Mouse (Mus musculus) testis, postnatal 14 days (tissue): ENCODE data around the gene Cd34.

Experiments
- DNase-seq: peaks from one replicate; pipeline ENCODE4 v3.0.0; 2021; ENCODE audit warnings: low spot score

Gene Cd34

DNA sequence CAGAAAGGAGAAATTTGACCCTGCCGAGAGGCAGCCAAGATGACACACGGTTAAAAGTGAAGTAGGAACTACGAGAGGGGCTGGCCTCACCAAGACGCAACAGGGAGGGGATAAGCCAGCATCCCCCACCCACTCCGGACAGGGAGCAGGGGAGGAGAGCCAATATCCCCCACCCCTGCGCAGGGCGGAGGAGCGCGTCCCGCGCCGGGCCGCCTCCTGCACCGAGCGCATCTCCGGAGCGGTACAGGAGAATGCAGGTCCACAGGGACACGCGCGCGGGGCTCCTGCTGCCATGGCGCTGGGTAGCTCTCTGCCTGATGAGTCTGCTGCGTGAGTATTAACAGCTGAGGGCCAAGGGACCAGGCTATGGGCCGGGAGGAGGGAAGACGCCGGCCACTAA, at the start of gene Cd34:
Gene Cd34, plus strand, starts transcription at position 105 of the 400 bp plus-strand sequence.
- peak; percentile 57 for DNase-seq

DNA sequence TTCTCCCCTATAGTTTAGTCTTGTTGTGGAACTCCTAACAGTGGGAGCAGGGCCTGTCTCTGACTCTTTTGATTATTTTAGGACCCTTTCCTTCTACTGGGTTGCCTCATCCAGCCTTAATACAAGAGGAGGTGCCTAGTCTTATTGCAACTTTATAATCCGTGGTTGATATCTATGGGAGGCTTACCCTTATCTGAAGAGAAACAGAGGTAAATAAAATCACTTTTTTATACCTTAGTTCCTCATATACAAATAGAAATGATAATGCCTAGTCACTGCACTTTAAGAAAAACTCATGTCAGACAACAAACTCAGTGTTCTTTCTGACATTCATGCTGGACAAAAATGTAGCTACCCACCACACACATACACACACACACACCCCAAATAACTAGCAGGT, 44.1 kb upstream of the Cd34 start:
- DNase-seq: no peak

DNA sequence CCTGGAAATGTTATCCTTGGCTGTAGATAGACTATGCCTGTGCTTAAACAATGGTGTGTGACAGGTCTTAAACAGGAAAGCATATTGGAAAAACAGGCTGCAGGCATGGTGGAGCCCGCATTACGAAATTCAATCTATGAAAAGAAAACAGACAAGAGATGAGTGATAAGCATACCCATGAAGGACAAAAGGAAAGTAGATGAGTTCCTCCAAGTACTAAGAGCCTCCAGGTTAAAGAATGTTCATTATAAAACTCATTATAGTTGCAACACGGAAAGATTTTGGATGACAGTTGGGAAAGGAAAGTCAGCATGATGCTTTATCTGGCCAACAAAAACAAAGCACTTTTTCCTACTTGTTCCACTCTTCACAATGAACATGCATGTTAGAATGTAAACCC, 43.3 kb upstream of the Cd34 start:
- DNase-seq: no peak

DNA sequence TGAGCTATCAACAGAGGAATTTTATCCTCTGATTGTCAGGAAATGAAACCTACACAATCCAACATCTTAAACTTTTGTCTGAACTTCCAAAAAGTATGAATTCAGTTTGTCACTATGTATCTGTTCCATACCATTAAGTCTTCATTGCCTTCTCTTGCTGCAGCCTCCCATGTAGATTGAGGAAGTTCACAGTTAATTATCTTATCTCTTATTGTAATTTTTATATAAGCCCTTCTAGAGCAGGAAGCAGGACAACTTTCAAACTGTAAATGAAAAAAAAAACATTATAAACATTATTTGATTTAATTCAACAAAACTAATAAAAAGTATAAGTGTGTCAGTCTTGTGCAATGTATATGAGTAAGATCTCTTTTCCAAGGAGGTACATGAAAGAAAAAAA, 37.5 kb upstream of the Cd34 start:
- DNase-seq: no peak

DNA sequence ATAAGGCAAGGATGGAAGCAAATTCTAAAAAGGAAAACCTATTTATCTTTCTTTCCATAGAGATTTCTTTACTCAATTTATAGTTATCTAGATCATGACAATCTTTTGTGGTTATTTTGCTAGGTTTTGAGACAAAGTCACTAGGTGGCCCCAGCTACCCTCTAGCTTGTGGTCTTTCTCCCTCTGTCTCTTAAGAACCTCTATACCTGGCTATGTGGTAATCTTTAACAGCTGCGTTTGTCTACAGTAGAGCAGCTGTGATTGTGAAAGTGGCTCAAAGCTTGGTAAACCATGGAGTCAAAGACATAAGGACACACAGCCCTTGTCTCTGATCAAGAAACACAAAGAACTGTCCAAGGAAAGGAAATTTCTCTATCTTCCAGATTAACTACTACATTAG, 36.8 kb upstream of the Cd34 start:
- no peak for DNase-seq

DNA sequence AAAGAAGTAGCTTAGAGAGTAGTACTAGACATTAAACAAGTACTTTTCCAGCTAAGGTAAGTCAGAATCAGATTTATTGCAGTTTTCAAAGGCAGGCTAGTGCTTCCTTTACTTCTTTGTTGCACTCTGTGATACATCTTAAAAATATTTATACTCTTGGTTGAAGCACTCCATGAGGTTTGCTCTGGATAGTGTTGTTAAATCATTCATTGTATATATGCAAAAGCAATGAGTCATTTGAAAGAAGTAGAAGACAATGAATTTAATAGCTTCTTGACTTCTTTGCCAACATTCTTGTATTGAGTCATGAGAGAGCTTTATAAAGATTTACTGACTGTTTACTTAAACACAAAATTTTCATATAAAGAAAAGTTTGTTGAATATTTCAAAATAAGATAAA, 29.7 kb upstream of the Cd34 start:
- no peak for DNase-seq

DNA sequence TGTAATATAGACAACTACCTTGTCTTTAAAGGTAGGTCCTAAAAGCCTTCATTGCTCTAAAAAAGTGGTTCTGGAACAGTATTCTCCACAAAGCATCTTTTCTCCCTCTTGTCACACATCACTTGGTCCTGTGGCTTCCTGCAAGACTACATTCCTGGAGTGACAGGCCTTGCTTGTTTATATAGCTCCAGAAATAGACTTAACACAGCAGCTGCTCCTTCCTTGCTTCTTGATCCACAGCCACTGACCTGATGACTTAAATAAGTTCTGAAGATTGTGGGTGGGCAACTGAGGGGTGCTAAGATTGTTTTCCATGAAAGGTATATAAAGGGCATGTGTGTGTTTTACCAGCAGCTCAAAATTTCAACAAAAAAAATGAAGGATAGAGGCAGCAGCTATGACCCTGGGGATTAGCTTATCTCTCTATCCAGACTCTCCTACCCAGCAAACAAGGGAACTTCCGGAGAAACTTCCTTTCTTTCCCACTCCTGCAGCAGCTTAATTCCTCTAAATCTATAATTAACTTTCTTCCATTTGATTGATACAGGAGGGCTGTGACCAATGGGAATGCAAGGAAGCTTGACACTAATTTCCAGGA, 12.8 kb upstream of the Cd34 start:
- no peak for DNase-seq

DNA sequence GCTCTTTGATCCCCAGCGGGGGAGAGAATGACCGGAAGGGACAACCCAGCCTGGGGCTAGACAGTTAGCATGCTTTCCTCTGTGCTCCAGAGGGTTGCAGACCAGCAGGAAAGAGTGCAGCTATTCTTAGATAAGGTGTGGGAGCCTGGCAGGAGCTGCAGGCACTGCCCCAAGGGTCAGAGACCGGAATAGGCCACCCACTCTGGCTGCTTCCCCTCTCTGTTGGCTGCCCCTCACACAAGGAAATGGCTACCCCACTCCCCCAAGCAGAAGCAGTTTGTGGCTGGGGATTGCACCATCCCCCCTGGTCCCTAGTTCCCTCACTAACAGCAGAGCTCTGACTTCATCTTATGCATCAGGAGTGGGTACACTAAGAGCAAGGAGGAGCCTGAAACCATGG, 10.7 kb upstream of the Cd34 start:
- peak; percentile 11 for DNase-seq

DNA sequence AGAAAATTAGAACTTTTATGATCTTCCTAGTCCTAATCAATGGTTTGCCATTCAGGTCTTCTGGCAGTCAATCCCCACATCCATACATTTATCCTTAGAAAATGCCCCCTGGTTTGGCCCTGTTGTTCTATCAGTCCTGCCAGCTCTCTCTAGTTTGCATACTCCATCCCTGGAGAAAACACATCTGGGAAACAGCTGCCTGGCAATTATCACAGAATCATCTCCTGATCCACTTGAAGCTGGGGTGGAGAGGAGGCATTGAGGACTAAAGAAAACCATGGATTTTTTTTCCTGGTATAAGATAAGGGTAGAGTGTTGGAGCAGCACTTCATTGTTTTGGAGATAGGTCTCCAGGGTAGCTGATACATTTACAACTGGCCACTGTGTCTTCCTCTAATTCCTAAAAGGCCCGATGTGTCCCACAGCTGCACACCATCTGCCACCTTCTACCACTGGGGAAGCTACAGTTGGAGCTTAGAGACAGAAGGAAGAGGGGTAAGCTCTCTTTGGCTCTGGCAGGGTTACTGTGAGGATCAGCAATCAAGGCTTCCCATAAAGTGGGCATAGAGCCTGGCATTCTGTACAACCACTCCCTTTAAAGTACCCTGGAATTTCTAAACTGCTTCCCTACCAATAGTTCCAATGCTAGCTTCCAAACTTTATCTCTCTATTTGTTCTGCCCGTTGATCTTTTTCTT, 9.2 kb upstream of the Cd34 start:
- no peak for DNase-seq

DNA sequence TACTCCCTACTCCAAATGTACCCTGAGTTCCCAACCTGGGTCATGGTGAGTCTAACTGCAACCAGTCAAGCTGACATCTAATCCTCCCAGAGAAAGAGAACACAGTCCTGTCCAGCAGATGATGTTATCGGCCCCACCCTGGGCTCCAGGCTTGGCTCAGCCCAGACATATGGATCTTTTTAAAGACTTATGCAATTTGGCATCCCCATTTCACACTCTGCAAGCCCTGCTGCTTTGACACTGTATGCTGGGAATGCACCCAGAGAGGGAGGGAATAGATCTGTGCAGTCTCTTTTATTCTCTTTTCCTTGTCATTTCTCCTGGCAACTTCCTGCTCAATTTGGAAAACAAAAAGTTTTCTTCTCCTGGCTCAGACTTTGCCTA, 8.7 kb upstream of the Cd34 start:
- DNase-seq: peak; percentile 51

DNA sequence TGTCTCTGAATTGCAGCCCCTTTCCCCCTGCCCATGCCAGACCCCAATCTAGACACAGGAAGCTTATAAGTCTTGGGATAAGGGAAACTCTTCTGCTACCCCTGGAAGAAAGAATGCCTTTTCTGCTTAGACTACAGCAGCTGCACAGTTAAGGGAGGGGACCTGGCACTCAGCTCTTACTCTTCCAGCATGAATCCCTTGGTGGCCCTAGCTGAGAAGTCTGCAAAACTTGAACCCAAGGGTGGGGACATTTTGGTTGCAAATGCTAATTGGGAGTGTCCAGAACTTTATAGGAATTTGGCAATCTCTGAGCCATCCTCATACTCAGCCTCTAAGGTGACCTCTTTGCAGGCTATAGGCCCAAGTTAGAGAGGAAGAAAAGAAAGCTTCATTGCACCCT, 7.9 kb upstream of the Cd34 start:
- no peak for DNase-seq

DNA sequence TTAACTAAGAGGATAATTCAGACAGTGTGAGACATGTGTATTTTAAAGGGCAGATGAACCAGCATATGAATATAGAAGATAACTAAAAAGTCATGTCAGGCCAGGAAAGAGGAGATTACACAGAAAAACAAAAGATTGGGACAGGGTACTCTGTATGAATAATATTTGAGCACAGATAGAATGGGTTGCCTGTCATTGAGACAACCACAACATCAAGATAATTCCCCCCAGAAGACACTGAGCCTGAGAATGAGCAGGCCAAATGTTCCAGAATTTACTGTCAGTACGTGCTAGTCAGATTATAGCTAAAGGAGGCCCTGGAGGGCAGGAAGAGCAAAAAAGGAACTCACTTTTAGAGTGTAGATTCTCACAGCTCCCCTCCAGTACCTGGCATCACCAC, 3.3 kb upstream of the Cd34 start:
- DNase-seq: no peak

DNA sequence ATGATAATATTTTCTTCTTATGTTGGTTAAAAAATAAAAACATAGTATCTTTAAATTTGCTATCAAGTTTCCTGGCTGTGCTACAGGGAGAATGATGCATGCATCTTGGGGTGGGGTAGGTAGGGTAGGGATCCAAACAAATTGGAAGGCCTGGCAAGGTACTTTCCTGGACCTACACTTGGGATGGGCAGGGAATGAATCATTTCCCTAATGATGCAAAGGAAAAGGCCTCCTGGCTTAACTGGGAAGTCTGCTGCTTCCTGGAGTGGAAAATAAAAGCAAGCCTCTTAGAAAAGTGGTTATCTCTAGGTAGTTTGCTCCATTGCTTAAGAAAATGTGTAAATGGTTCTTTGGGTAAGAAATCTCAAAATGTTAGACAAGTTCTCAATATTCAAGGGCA, 2.9 kb downstream of the Cd34 start:
- DNase-seq: no peak

DNA sequence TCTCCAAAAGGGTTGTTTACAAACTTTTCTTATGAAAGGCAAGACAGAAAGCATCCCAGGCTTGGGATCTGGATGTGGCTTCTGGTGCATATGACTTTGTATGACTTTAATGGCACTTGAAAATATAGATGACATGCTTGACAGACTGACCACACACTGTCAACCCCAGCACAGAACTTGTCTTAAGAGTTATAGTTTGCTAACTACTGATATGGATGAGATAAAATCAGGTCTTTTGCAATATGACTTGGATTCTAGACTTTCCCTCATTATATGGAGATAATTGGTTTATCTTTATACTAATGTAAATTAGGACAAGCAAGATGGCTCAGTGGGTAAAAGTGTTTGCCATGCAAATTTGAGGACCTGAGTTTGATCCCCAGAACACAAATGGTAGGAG, 4.3 kb downstream of the Cd34 start:
- DNase-seq: no peak

DNA sequence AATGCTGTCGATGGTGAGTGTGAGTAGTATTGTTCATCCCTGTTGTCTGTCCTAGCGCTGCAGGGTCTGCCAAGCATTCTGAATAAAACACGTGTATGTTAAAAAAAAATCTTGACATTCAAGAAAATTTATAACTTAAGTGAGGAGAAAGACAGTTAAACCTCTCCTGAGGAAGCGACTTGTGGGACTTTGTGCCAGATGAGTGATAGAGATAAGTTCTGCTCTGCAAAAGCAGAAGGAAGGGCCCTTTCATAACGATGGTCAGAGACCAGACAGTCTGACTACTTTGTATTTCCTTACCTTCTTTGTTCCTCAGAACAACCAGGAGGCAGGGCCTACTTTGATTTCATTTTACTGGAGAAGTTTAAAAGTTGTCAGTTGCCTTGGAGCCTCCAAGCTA, 4.9 kb downstream of the Cd34 start:
- DNase-seq: no peak

DNA sequence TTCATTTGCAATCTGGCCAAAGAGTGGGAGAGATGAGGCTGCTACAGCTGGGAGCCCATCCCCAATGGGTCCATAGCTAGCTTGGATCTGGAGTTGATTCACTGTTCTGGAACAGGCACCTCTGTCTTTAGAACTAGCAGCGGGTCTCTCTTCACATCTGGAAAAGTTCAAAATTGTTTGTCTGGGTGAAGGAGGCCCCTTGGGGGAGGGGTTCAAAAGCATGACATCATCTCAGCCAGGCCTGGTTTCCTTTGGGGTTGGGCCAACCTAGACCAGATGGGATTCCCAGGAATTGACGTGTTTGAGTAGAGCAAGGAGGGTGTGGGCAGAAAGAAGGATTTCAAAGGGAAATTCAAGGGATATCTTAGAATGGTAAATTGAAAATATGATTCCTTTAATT, 6.8 kb downstream of the Cd34 start:
- DNase-seq: no peak

DNA sequence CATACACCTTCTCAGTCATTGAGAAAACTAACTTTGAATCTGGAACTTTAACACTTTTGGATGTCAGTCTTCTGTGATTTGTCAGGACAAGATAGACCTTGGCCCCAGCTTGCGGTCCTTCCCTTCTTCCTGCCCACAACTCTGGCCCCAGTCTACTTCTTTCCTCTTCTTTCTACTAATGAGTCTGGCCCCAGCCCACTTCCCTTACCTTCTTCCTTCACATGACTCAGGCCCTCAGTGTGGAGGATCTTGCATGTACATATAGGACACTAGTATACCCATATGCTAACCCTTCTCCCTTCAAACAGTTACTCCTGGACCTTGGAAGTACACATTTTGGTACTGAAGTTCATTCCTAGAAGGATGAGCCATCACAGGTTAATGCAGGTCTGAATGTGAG, 7.8 kb downstream of the Cd34 start:
- DNase-seq: no peak

DNA sequence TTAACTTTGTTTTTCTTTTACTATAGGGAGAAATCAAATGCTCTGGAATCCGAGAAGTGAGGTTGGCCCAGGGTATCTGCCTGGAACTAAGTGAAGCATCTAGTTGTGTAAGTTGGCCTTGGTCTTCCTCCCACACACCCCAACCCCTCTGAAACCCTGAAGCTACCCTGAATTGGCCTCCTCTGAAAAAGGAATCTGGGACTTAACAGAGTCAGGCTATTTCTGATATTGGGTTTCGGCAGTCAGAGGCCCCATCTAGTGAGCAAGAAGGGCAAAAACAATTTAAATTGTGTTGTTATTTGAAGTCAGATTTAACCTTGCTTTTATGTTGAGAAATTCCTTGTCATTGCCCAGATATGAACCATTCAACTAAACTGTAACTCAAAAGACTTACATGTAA, 12.3 kb downstream of the Cd34 start:
- DNase-seq: no peak

DNA sequence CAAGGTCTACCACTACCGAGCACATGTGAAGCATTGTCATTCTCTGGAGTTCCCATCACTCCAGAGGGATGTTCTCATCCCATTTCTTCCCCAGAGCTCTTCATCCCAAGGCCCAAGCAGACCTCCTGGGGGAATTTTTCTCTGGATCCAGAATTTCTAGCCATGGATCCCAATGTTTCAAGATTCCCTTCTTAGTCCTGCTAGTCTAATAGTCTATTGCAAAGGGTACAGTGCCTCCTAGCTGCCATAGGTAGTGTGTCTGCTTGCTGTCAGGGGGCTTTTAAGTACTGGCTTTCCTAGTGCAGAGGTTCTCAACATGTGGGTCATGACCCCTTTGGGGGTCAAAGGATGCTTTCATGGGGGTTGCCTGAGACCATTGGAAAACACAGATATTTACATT, 14.3 kb downstream of the Cd34 start:
- DNase-seq: no peak

DNA sequence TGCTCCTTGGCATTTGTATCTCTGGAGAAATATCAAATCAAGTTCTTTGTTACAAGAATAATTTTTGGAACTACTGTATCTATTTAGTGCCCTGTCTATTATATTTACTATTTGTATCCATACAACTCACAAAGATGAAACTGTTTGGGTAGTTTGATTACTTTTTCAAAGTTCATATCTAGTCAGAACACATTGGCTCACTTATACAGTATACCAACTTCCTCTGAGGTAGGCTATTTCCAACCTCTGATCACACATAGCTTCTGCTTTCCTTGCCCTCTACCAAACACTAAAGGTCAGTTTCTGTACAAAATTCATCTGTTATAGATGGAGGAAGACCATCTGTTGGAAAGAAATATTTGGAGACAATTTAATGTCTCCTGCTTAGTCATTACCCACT, 16.1 kb downstream of the Cd34 start:
- DNase-seq: no peak

DNA sequence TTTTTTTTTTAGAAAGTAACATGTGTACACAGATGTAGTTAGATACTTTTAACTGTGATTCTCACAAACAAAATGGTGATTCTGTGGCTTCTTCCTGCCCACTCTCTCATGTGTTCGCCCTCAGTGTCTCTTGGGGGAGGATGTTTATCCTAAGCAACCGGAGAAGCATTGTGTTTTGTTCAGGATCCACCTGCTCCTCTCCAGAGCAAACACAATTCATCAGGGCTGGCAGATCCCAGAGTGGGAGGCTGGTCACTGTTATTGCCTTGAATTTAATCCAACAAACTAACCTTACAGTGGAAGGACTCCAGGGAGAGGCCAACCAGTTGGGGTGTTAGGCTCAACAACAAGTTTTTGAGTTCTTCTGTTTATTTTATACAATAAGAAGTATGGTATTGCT, 17.1 kb downstream of the Cd34 start:
- no peak for DNase-seq

DNA sequence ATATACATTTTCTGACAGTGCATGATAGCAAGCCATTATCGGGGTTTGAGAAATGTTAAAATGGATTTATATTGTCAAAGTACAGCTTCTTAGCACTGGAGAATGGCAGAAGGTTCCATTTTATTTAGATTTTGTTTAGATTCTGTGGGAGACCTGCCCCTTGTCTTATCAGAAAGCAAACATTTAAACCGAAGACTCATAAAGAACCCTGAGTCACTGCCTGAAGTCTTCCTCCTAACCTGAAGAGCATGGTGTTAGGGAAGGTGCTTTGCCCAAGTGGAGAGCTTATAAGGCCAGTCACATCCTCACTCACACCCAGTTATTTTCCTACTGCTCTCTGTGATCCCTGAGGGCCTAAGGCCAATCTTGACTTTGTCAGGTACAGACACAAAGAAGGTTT, 18.4 kb downstream of the Cd34 start:
- DNase-seq: no peak

DNA sequence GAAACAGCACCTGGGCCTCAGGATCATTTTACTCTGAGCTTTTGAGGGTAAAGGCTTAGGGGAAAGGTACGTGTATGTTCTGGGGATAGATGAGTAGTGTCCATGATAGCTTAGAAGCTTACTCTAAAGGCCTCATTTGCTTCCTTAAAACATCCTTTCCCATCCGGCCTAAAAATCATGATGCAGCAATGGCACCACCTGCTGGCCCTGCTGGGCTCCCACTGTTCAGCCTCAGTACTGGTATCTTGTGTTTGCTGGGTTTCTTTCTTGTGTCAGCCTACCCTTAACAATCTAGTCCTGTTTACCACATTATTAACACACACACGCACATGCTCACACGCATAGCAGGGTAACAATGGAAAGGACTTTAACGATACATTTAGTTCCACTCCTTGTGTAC, 23.6 kb downstream of the Cd34 start:
- no peak for DNase-seq

DNA sequence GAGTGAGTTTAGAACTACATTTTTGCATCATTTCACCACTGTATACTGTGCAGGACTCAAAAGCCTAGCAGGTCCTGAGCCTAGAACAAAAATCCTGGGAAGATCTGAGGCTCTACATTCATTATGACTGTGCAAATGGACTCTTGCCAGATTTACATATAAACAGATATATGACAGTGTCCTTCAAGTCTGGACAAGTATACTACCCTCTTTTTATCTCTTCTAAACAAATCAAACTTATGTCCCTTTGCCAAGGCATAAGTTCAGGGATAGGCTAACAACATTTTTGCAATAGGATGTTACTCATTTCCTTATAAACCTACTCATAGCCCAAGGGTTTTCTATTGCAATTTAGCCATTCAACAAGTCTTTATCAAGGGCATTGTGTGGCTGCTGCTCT, 24.1 kb downstream of the Cd34 start:
- DNase-seq: no peak

DNA sequence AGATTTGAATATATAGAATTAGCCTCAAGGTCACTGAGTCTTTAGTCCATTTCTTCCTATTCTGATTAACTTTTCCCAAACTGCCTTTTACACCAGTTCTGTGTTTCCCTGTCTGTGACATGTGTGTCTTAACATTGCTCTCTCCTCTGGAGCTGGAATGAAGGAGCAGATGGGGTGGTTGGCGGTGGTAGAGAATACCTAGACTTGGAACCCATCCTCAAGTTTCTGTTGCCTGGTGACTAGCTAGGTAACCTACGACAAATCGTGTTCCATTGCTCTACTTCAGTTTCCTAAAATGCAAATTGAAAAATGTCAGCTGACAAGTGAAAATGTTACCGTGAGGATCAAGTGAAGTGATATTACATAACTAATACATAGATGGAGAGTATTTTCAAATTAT, 33.4 kb downstream of the Cd34 start:
- DNase-seq: no peak
